Mouse (Mus musculus): ENCODE measurements around the gene Nfkbiz.

The Nfkbiz gene

GRCm38 (mm10) chr16:55807505-55807932 lies 31.2 kb downstream of the Nfkbiz start:
- in situ Hi-C loops (cut with MboI, MseI), result loop anchor here (5.0 kb wide), 1 partner anchor 45 kb away; no protein-coding TSS in a partner anchor

GRCm38 (mm10) chr16:55804799-55805198 lies 33.9 kb downstream of the Nfkbiz start:
- in situ Hi-C loops (cut with MboI, MseI), result loop anchor here (5.0 kb wide), 1 partner anchor 48 kb away; no protein-coding TSS in a partner anchor

- in situ Hi-C loops (cut with MboI, MseI), result no loop called here
Observed at GRCm38 (mm10) chr16:55801629-55802028, 37.1 kb downstream of the Nfkbiz start.

- in situ Hi-C loops (cut with MboI, MseI), result no loop called here
Observed at GRCm38 (mm10) chr16:55798845-55799244, 39.9 kb downstream of the Nfkbiz start.

- in situ Hi-C loops (cut with MboI, MseI), result no loop called here
Observed at GRCm38 (mm10) chr16:55790326-55790725, 48.4 kb downstream of the Nfkbiz start.

GRCm38 (mm10) chr16:55789291-55789690 lies 49.4 kb downstream of the Nfkbiz start:
- in situ Hi-C loops (cut with MboI, MseI), result no loop called here

GRCm38 (mm10) chr16:55788671-55789070 lies 50.0 kb downstream of the Nfkbiz start:
- in situ Hi-C loops (cut with MboI, MseI), result no loop called here

- in situ Hi-C loops (cut with MboI, MseI), result no loop called here
Observed at GRCm38 (mm10) chr16:55787385-55788072, 51.2 kb downstream of the Nfkbiz start.

- in situ Hi-C loops (cut with MboI, MseI), result no loop called here
Observed at GRCm38 (mm10) chr16:55784379-55784778, 54.3 kb downstream of the Nfkbiz start.

GRCm38 (mm10) chr16:55783923-55784322 lies 54.8 kb downstream of the Nfkbiz start:
- in situ Hi-C loops (cut with MboI, MseI), result no loop called here

GRCm38 (mm10) chr16:55782911-55783310 lies 55.8 kb downstream of the Nfkbiz start:
- in situ Hi-C loops (cut with MboI, MseI), result no loop called here

GRCm38 (mm10) chr16:55781809-55782208 lies 56.9 kb downstream of the Nfkbiz start:
- in situ Hi-C loops (cut with MboI, MseI), result no loop called here

- in situ Hi-C loops (cut with MboI, MseI), result no loop called here
Observed at GRCm38 (mm10) chr16:55780958-55781558, 57.6 kb downstream of the Nfkbiz start.

- in situ Hi-C loops (cut with MboI, MseI), result no loop called here
Observed at GRCm38 (mm10) chr16:55776329-55776728, 62.4 kb downstream of the Nfkbiz start.

GRCm38 (mm10) chr16:55770247-55770646 lies 68.5 kb downstream of the Nfkbiz start:
- in situ Hi-C loops (cut with MboI, MseI), result no loop called here

Data from regulatory T cell (primary cell).